Mouse (Mus musculus): Measurements from ENCODE around the gene Ctc1. TPM values are rescaled to one million over a fixed set of nuclear protein-coding genes. Genes with fewer than 3 reads are reported as not detected.
A peak's percentile ranks its signal among the peaks of the same experiment; 100 is the strongest.

Gene Ctc1
- polyA plus RNA-seq, 1 experiment: 39.7 TPM

- TF ChIP-seq GATA1 (IDR thresholded peaks at IDR 0.05; ENCODE audit: low read length): no peak
Measured at GRCm38 (mm10) chr11:69059975-69060411, 44.3 kb downstream of the Ctc1 start.

- no peak for TF ChIP-seq GATA1 (IDR thresholded peaks at IDR 0.05; ENCODE audit: low read length)
Measured at GRCm38 (mm10) chr11:69060448-69061254, 44.9 kb downstream of the Ctc1 start.

DNA sequence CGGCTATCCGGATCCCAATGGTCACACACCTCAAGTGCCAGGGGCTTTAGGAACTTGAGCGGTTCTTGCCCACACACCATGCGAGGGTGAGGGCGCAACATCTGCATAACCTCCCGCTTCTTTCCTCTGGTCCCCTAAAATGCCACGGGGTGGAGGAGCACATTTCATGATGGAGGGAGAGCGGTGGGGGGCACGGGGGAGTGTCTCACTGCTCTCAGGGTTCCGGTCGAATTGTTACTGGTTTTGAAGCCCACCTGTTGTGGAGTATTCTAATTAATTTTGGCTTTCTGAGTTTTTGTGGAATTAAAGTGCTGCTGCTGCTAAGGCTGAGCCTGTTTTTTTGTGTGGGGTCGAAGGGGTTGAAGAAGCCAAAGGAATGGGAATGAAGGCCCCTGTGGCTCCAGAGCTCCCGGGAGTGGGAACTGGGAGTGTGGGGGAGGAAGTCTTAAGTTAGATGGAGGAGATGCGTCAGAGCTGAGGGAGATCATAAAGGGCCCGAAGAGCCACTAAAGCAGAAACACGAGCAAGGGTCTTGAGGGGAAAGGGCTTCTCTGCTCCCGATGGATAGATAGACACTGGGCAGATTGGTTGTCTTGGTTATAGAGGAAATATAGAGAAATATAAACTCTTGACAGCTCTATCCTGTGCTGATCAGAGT is 45.7 kb downstream of the Ctc1 start:
- no peak for TF ChIP-seq GATA1 (IDR thresholded peaks at IDR 0.05; ENCODE audit: low read length)

DNA sequence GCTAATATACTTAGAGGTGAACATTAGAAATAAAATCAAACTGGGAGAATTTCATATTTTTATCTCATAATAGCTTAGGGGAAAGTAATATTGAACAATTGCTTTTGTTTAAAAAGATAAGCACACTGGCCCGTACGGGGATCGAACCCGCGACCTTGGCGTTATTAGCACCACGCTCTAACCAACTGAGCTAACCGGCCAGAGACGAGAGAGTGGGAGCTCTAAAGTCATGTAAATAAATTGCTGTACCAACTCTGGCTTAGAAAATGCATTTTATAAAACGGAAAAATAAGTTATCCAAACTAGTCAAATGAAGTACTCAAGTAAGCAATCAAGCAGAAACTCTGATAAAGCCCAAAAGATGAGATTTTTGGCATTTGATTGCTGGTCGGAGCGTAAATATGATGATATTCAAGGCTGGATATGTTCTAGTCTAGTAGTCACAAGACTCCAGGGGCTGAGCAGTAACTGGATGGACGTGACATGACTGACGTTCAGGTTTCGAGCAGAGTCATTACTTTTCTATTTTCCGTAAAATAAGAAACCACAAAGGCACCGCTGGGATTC is 46.6 kb downstream of the Ctc1 start:
- TF ChIP-seq GATA1 (IDR thresholded peaks at IDR 0.05; ENCODE audit: low read length): no peak

- TF ChIP-seq GATA1 (IDR thresholded peaks at IDR 0.05; ENCODE audit: low read length): no peak
Measured at GRCm38 (mm10) chr11:69062761-69063224, 47.1 kb downstream of the Ctc1 start.

GRCm38 (mm10) chr11:69063413-69064201 is 47.9 kb downstream of the Ctc1 start:
- no peak for TF ChIP-seq GATA1 (IDR thresholded peaks at IDR 0.05; ENCODE audit: low read length)

- no peak for TF ChIP-seq GATA1 (IDR thresholded peaks at IDR 0.05; ENCODE audit: low read length)
Measured at GRCm38 (mm10) chr11:69064259-69065133, 48.8 kb downstream of the Ctc1 start.

GRCm38 (mm10) chr11:69065394-69065925 is 49.7 kb downstream of the Ctc1 start:
- TF ChIP-seq GATA1 (IDR thresholded peaks at IDR 0.05; ENCODE audit: low read length): no peak

- peak; percentile 53 for TF ChIP-seq GATA1 (IDR thresholded peaks at IDR 0.05; ENCODE audit: low read length)
Measured at GRCm38 (mm10) chr11:69066163-69066861, 50.6 kb downstream of the Ctc1 start.

GRCm38 (mm10) chr11:69066956-69067355 is 51.2 kb downstream of the Ctc1 start:
- no peak for TF ChIP-seq GATA1 (IDR thresholded peaks at IDR 0.05; ENCODE audit: low read length)

DNA sequence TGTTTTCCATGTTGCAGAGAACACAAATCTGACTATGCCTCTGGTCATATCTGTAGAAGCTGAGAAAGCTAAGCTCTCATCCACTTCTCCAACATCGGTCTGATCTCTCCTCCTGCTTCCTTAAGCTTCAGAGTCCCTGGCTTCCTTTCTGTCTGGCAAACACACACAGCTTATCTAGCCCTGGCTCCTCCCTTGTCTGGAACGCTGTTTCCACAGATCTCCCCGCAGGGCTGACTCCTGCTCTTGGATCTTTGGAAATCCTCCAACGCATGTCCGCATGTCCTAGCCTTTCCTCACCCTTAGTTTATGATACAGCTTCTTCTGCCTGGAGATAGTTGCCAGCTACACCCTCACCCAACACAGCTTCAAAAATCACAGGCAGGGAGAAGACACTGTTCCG is 51.9 kb downstream of the Ctc1 start:
- no peak for TF ChIP-seq GATA1 (IDR thresholded peaks at IDR 0.05; ENCODE audit: low read length)

DNA sequence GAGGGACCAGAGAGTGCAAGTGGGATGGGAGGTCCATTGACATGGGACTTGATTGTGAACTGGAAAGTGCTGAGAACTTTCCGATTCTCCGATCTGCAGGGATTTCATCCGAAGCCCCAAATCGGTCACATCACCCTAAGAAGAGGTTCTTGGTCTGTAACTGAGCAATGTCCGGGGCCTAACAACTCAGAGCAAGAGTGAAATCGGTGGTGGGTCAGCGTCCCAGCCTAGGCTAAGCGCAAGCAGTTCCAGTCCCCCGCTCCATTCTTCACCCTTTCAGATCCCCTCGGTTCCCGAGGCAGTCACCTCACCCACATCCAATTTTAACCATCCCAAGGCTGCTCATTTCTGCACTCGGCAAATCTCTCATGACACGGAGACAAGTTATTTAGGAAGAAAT is 54.4 kb downstream of the Ctc1 start:
- no peak for TF ChIP-seq GATA1 (IDR thresholded peaks at IDR 0.05; ENCODE audit: low read length)

DNA sequence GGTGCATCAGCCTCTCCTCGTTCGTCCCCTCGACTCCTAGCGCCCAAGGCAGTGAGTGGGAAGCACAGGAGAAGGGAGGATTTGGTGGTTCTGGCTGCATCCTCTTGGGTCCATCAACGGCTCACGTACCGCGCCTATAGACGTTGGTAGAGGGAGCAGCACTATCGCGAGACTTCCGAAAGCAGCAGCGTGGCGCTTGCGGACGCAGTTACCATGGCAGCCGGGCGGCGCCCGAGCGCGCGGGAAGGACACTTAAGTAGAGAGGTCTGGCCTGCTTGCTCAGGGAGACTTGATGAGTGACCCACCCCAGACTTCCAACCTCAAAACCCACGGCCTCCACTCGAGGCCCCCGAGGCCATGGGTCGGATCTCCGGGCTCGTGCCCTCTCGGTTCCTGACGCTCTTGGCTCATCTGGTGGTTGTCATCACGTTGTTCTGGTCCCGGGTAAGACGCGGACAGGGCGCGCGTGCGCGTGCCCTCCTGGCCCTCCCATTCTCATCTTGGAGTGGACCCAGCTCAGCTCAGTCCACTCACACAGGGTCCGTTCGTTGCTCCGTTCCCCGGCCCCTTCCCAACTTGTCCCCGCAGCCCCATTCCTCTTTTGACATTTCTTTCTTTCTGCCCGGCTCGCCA is 55.0 kb downstream of the Ctc1 start, which contains the start of gene Tmem107:
Gene Tmem107 (plus strand): TSS at position 217 of the 633 bp plus-strand sequence.
- no peak for TF ChIP-seq GATA1 (IDR thresholded peaks at IDR 0.05; ENCODE audit: low read length)

Data from G1E-ER4 (cell line).